Mouse (Mus musculus) embryonic fibroblast, embryonic 13.5 days (primary cell): ENCODE measurements around the gene Gm13030.

Experiments
- CTCF ChIP-seq: IDR thresholded peaks from 2 replicates; pipeline ENCODE4 v1.5.1; 2011; ENCODE audit warnings: mild to moderate bottlenecking, control low read depth, low read length, moderate library complexity, borderline replicate concordance; ENCODE audit not compliant: insufficient read depth
- POLR2A ChIP-seq: IDR thresholded peaks from 2 replicates; pipeline ENCODE4 v1.6.1; 2011; ENCODE audit warnings: low read depth, mild to moderate bottlenecking, control low read depth, low read length, moderate library complexity

DNA sequence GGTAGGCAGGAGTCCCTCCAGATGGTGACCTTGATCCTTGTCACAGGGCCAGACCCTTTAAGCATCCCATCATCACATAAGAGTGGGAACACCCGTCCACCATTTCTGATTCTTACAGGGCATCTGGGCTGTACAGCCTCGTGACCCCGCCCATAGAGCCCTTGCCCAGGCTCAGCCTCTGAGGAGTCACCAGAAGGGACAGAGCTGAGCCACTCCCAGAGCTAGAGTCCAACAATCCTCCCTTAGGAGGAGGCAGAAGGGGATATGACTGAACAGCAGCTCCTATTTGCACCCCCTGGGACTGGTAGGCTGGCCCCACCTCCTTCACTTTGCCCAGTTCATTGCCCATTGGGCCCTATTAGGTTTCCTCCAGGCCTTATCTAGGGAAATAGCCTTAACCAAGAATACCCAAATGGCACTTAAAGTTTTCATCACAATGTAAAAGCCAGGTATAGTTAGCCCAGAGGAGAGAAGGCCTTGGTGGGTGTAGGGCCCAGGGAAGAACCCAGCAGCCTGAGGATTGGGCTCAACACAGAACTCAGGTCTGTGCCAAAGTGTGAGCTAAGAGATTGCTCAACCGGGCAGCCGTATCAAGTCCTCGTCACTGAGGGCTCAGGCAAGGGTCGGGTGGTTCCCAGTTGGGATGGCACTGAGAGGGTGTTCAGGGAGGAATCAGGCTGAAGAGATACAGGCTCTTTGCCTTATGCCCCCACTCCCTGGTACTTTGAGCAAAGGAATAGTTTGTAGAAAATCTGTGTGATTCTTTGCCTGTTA is 7.2 kb upstream of the Gm13030 start:
- TF ChIP-seq POLR2A (no peak), CTCF (no peak)
